Mouse (Mus musculus) lung, adult 10 weeks (tissue): ENCODE measurements around the gene Defb46. TPM values are rescaled to one million over a fixed set of nuclear protein-coding genes. Genes with fewer than 3 reads are reported as not detected.

Experiments used
- polyA plus RNA-seq: library from polyadenylated mRNA; stranded (reverse); fragments of 350-450 nt; fragmentation: Illumina TruSeq; extraction: RNeasy Lipid Tissue Mini Kit (QIAGEN cat#74804); gene quantifications from one replicate; pipeline ENCODE4 v1.2.3, GENCODE M21; 2014; ENCODE audit warnings: low read depth, low replicate concordance; ENCODE audit not compliant: insufficient read depth

Gene Defb46
- polyA plus RNA-seq = not detected

GRCm38 (mm10) chr8:19239616-19240015, at the start of gene Defb46:
TSS of gene Defb46 (plus strand) at chr8:19239916.

GRCm38 (mm10) chr8:19225161-19225560, 14.6 kb upstream of the Defb46 start, which contains the start of gene Defb6:
TSS of gene Defb6 (plus strand) at chr8:19225478.

GRCm38 (mm10) chr8:19247280-19247679, 7.6 kb downstream of the Defb46 start, which contains the start of gene Defb5:
TSS of gene Defb5 (plus strand) at chr8:19247580.

Other genes starting within 250 kb of the Defb46 start
- not detected for gene Defb37, start 248.9 kb upstream of the Defb46 start, polyA plus RNA-seq
- not detected for gene Defb38, start 213.3 kb upstream of the Defb46 start, polyA plus RNA-seq
- not detected for gene Defb39, start 175.1 kb upstream of the Defb46 start, polyA plus RNA-seq
- not detected for gene Defb12, start 125.1 kb upstream of the Defb46 start, polyA plus RNA-seq
- not detected for gene Defb34, start 116.2 kb upstream of the Defb46 start, polyA plus RNA-seq
- gene Gm45826, start 99.1 kb upstream of the Defb46 start, polyA plus RNA-seq = not detected
- gene Defb14, start 45.6 kb upstream of the Defb46 start, polyA plus RNA-seq = not detected
- not detected for gene Defb4, start 41.2 kb upstream of the Defb46 start, polyA plus RNA-seq
- not detected for gene Defb6, start 14.4 kb upstream of the Defb46 start, polyA plus RNA-seq
- gene Defb5, start 7.7 kb downstream of the Defb46 start, polyA plus RNA-seq = not detected
- gene Defb3, start 53.4 kb downstream of the Defb46 start, polyA plus RNA-seq = not detected
- gene Defb8, start 207.7 kb downstream of the Defb46 start, polyA plus RNA-seq = not detected